Mouse (Mus musculus) MEL (cell line): ENCODE results near the gene Pitpnc1.

ENCODE experiments used
- CTCF ChIP-seq, 3 experiments: IDR thresholded peaks in 2 of 3; conservative IDR thresholded peaks in 1 of 3; 2 replicates each; pipeline ENCODE4 v1.5.1; 2011 to 2012; ENCODE audit warnings: low read length in 3 of 3, low read depth in 2 of 3, mild to moderate bottlenecking in 2 of 3, improper control_type of control experiment in 1 of 3, inconsistent platforms in 1 of 3, mixed read lengths in 1 of 3, moderate library complexity in 1 of 3; ENCODE audit not compliant: control insufficient read depth in 1 of 3, insufficient read depth in 1 of 3, poor library complexity in 1 of 3, severe bottlenecking in 1 of 3
- EP300 ChIP-seq, 2 experiments: IDR thresholded peaks; 2 replicates each; pipeline ENCODE4 v1.6.1; 2011; ENCODE audit warnings: improper control_type of control experiment in 2 of 2, low read length in 2 of 2, low read depth in 1 of 2, mild to moderate bottlenecking in 1 of 2
- ETS1 ChIP-seq: IDR thresholded peaks from 2 replicates; pipeline ENCODE4 v1.6.1; 2012; ENCODE audit warnings: low read depth, mild to moderate bottlenecking, inconsistent platforms, low read length, improper control_type of control experiment, moderate library complexity
- JUND ChIP-seq: IDR thresholded peaks from 2 replicates; pipeline ENCODE4 v1.6.1; 2011; ENCODE audit warnings: low read depth, mild to moderate bottlenecking, improper control_type of control experiment, low read length
- KAT2A ChIP-seq: conservative IDR thresholded peaks from 2 replicates; pipeline ENCODE4 v1.6.1; 2012; ENCODE audit warnings: low read depth, low read length, improper control_type of control experiment, inconsistent platforms
- MAFK ChIP-seq: IDR thresholded peaks from 2 replicates; pipeline ENCODE4 v1.6.1; 2011; ENCODE audit warnings: low read depth, mild to moderate bottlenecking, low read length, improper control_type of control experiment, borderline replicate concordance
- MAX ChIP-seq: IDR thresholded peaks from 2 replicates; pipeline ENCODE4 v1.6.1; 2011; ENCODE audit warnings: low read length, improper control_type of control experiment
- POLR2A ChIP-seq, 2 experiments: IDR thresholded peaks; 2 replicates each; pipeline ENCODE4 v1.6.1; 2011 to 2012; ENCODE audit warnings: low read length in 2 of 2, mild to moderate bottlenecking in 2 of 2, control low read depth in 1 of 2, improper control_type of control experiment in 1 of 2, low read depth in 1 of 2, moderate library complexity in 1 of 2; ENCODE audit not compliant: control insufficient read depth in 1 of 2, insufficient read depth in 1 of 2, poor library complexity in 1 of 2
- POLR2AphosphoS2 ChIP-seq: IDR thresholded peaks from 2 replicates; pipeline ENCODE4 v1.6.1; 2011; ENCODE audit warnings: low read length, improper control_type of control experiment
- RCOR1 ChIP-seq: IDR thresholded peaks from 2 replicates; pipeline ENCODE4 v1.6.1; 2012; ENCODE audit warnings: low read depth, mild to moderate bottlenecking, inconsistent platforms, low read length, improper control_type of control experiment
- TCF12 ChIP-seq: IDR thresholded peaks from 2 replicates; pipeline ENCODE4 v1.6.1; 2014; ENCODE audit warnings: low read depth, mild to moderate bottlenecking, inconsistent platforms, low read length, improper control_type of control experiment, moderate library complexity
- USF1 ChIP-seq: IDR thresholded peaks from 2 replicates; pipeline ENCODE4 v1.6.1; 2014; ENCODE audit warnings: low read depth, mild to moderate bottlenecking, inconsistent platforms, low read length, improper control_type of control experiment, moderate library complexity
- ZNF384 ChIP-seq: IDR thresholded peaks from 2 replicates; pipeline ENCODE4 v1.6.1; 2012; ENCODE audit warnings: low read depth, mild to moderate bottlenecking, inconsistent platforms, low read length, improper control_type of control experiment

DNA sequence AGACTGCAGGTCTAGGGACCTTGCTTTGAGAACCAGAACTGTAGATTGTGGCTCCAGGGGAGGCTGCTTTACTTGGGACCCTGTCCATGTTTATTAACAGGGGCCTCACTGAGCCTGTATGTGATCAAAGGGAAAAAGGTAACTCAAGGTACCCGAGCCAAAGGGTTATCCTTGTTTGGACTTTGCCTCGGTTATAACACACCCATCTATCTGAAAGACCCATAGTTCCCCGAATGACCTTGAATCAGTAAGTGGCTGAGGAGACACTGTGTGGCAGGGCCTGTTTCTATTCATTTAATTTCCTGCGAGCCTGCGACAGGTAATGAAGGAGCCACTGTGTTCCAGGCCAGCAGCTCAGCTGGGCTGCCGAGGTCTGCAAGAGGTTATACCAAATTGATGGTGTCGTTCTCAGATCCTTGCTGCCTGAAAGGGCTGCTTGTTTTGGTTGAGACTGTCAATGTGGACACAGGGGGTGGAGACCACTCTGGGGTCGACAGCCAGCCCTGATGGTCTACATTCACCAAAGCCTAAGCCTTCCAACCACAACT lies 246.8 kb downstream of the Pitpnc1 start:
- TF ChIP-seq MAFK, result no peak
- TF ChIP-seq USF1, result no peak
- no peak for TF ChIP-seq EP300 (IDR thresholded peaks at IDR 0.05; ENCODE audit: low read depth in 1 of 2, low read length in 2 of 2)
- TF ChIP-seq CTCF (IDR thresholded peaks at IDR 0.05 in 2 of 3, conservative IDR thresholded peaks at IDR 0.05 in 1 of 3; ENCODE audit: control insufficient read depth in 1 of 3, insufficient read depth in 1 of 3, low read depth in 2 of 3, low read length in 3 of 3, poor library complexity in 1 of 3, severe bottlenecking in 1 of 3), result no peak
- TF ChIP-seq POLR2A (IDR thresholded peaks at IDR 0.05; ENCODE audit: control insufficient read depth in 1 of 2, insufficient read depth in 1 of 2, low read depth in 1 of 2, low read length in 2 of 2, poor library complexity in 1 of 2), result no peak
- TF ChIP-seq ETS1, result no peak
- no peak for TF ChIP-seq ZNF384
- TF ChIP-seq JUND, result no peak
- no peak for TF ChIP-seq TCF12
- TF ChIP-seq MAX, result no peak
- no peak for TF ChIP-seq KAT2A
- no peak for TF ChIP-seq POLR2AphosphoS2
- TF ChIP-seq RCOR1, result no peak
